Mouse (Mus musculus) granulocyte monocyte progenitor cell, adult 5-6 weeks (primary cell): Measurements from ENCODE around the gene Pik3cb. TPM values are rescaled to one million over a fixed set of nuclear protein-coding genes. Genes with fewer than 3 reads are reported as not detected.

Experiments used
- ATAC-seq: replicated peaks from 2 replicates; pipeline ENCODE4 v1.8.0; 2016; ENCODE audit warnings: mild to moderate bottlenecking, moderate TSS enrichment, inconsistent platforms; ENCODE audit not compliant: poor library complexity, severe bottlenecking
- total RNA-seq, 2 experiments: library from RNA; stranded (forward) in 1 of 2; stranded (reverse) in 1 of 2; fragments of 200-712, 200-1000 nt in 1 of 2; fragments of >200 nt in 1 of 2; fragmentation: Nextera tagmentation in 1 of 2; gene quantifications; 2 replicates each; pipeline ENCODE4 v1.2.3; 2014 to 2017

Pik3cb gene
- total RNA-seq, 2 experiments from 2014 or later, result 4.6 to 10.5 TPM

GRCm38 (mm10) chr9:99021166-99021565, 119.3 kb downstream of the Pik3cb start:
- ATAC-seq, result no peak

- no peak for ATAC-seq
These were observed 122.7 kb downstream of the Pik3cb start for GRCm38 (mm10) chr9:99017679-99018078.

DNA sequence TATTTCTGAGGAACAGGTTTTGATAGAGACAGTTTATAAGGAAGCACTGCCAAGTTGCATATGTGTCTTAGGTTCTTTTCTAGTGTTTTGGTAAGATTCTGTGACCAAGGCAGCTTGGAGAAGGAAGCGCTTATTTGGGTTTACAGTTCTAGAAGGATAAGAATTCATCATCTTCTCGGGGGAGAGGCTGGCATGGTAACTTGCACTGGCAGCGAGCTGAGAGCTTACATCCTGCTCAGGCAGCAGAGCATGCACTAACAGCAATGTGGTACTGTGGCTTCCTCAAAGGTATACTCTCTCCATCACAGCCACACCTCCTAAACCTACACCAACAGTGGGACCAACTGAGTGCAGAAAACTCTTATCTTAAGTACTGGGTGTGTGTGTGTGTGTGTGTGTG, 123.7 kb downstream of the Pik3cb start:
- ATAC-seq, result no peak

DNA sequence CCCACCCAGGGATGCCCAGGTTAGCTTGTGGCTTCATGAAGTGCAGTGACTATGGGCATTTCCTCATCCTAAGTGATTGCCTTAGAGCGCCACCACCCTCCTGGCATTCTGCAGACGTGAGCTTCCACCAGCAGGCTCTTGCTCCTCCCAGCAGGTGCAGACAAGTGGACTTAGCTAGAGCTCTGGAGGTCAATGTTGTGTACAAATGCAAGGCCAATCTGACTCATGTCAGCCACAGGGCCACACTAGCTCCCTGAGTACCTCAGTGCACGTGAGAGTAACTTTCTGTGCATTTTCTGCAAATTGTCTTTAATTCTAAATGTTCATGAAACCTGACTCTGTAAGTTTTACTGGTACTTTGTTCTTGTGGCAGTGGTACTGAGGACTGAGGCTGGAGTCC, 124.1 kb downstream of the Pik3cb start:
- ATAC-seq, result no peak

DNA sequence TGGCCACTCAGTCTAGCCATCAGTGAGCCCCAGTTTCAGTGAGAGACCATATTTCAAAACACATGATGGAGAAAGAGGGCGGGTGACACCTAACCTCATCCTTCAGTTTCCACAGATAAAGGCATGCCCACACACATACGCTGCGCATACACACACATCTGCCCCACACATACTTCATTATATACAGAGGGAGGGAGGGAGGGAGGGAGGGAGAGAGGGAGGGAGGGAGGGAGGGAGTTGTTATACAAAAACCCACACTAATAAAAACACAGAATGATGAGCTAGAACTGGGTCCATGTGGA, 130.6 kb downstream of the Pik3cb start:
- ATAC-seq, result peak; percentile 54

- ATAC-seq, result peak; percentile 47
These were observed 131.1 kb downstream of the Pik3cb start for GRCm38 (mm10) chr9:99009069-99009897.

GRCm38 (mm10) chr9:99001326-99001725, 139.1 kb downstream of the Pik3cb start:
- peak; percentile 67 for ATAC-seq

DNA sequence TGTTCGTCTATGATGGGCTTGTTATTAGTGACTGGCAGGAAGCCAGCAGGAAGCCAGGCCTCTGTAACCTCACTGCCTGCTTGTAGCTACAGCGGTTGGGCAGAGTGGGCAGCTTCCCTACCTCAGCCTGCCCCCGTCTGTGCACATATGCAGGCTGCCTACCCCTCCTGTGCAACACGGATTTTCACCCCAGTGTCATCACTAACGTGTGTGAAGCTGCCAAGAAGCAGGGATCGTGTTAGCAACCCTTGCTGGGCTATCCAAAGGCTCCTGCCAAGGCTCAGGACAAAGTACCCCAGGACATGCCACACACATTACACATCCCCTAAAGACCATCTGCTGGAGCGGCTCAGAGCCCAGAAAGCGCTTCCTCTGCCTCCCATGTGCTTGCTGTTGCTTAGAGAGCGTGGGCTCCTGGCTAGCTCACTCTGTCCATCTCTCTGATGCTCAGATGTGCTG, 140.5 kb downstream of the Pik3cb start:
- ATAC-seq, result peak; percentile 62

DNA sequence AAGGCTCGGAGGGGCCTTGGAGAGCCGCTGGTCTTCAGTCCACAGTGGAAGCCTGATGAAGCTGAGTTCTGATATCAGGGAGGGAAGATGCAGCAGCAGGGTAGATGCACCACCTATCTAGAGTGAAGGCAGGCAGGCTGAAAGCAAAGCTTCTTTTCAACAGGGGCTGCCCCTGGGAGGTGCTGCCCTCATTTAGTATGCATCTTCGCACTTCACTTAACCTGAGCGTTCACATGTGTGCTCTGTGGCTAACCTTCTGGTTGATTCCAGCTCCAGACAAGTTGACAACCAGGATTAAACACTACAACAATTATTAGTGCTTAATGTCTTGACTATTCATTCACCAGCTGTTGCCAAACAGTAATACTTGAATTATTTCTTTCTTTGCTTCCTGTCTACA, 146.3 kb downstream of the Pik3cb start:
- no peak for ATAC-seq

DNA sequence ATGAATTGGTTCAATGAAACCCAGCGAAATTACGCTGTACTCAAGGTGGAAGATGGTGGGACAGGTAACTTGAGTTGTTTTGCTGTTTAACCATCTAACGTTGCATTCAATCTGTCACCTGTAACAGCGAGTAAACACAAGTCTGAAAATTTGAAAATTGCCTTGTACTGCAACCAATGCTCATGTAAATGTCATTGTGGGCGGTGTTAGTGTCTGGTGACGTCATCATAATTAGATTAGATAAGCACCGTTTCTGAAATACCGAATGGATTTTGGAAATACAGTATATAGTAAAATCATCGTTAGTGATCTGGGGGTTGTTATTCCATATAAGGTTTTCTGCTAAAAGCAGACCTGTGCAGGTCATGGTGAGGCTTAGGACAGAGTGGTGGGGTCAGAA, 153.3 kb downstream of the Pik3cb start:
- no peak for ATAC-seq

Other genes starting within 250 kb of the Pik3cb start
- not detected in 2 replicates for gene 7420426K07Rik, start 237.5 kb downstream of the Pik3cb start, total RNA-seq (2014; fragmentation: Nextera tagmentation)
- not detected in 2 replicates for gene 7420426K07Rik, start 237.5 kb downstream of the Pik3cb start, total RNA-seq (2017)
- gene Foxl2, start 185.3 kb downstream of the Pik3cb start, total RNA-seq (2014; fragmentation: Nextera tagmentation), result not detected in 2 replicates
- not detected in 2 replicates for gene Foxl2, start 185.3 kb downstream of the Pik3cb start, total RNA-seq (2017)
- gene Faim, start 154.2 kb downstream of the Pik3cb start, total RNA-seq (2014; fragmentation: Nextera tagmentation), result 22.2 and 45.9 TPM in 2 replicates
- gene Faim, start 154.2 kb downstream of the Pik3cb start, total RNA-seq (2017), result 98.8 TPM in 2 replicates
- not detected in 2 replicates for gene Gm1123, start 104.9 kb downstream of the Pik3cb start, total RNA-seq (2014; fragmentation: Nextera tagmentation)
- gene Gm1123, start 104.9 kb downstream of the Pik3cb start, total RNA-seq (2017), result not detected in 2 replicates
- not detected in 2 replicates for gene Faiml, start 96.6 kb upstream of the Pik3cb start, total RNA-seq (2014; fragmentation: Nextera tagmentation)
- not detected in 2 replicates for gene Faiml, start 96.6 kb upstream of the Pik3cb start, total RNA-seq (2017)
- 27.0 and 29.7 TPM in 2 replicates for gene Cep70, start 102.7 kb upstream of the Pik3cb start, total RNA-seq (2014; fragmentation: Nextera tagmentation)
- gene Cep70, start 102.7 kb upstream of the Pik3cb start, total RNA-seq (2017), result 22.8 and 50.5 TPM in 2 replicates
- not detected in 2 replicates for gene Esyt3, start 217.9 kb upstream of the Pik3cb start, total RNA-seq (2014; fragmentation: Nextera tagmentation)
- not detected in 2 replicates for gene Esyt3, start 217.9 kb upstream of the Pik3cb start, total RNA-seq (2017)